Mouse (Mus musculus) MEL (cell line): Measurements from ENCODE around the gene Morn1.

ENCODE experiments used
- CHD1 ChIP-seq: IDR thresholded peaks from 2 replicates; pipeline ENCODE4 v1.6.1; 2012; ENCODE audit warnings: low read depth, mild to moderate bottlenecking, inconsistent platforms, low read length, improper control_type of control experiment
- CTCF ChIP-seq, 3 experiments: IDR thresholded peaks in 2 of 3; conservative IDR thresholded peaks in 1 of 3; 2 replicates each; pipeline ENCODE4 v1.5.1; 2011 to 2012; ENCODE audit warnings: low read length in 3 of 3, low read depth in 2 of 3, mild to moderate bottlenecking in 2 of 3, improper control_type of control experiment in 1 of 3, inconsistent platforms in 1 of 3, mixed read lengths in 1 of 3, moderate library complexity in 1 of 3; ENCODE audit not compliant: control insufficient read depth in 1 of 3, insufficient read depth in 1 of 3, poor library complexity in 1 of 3, severe bottlenecking in 1 of 3
- EP300 ChIP-seq, 2 experiments: IDR thresholded peaks; 2 replicates each; pipeline ENCODE4 v1.6.1; 2011; ENCODE audit warnings: improper control_type of control experiment in 2 of 2, low read length in 2 of 2, low read depth in 1 of 2, mild to moderate bottlenecking in 1 of 2
- MAX ChIP-seq: IDR thresholded peaks from 2 replicates; pipeline ENCODE4 v1.6.1; 2011; ENCODE audit warnings: low read length, improper control_type of control experiment
- MYC ChIP-seq: IDR thresholded peaks from 2 replicates; pipeline ENCODE4 v1.6.1; 2011; ENCODE audit warnings: low read depth, mild to moderate bottlenecking, low read length, improper control_type of control experiment, moderate library complexity
- POLR2A ChIP-seq, 2 experiments: IDR thresholded peaks; 2 replicates each; pipeline ENCODE4 v1.6.1; 2011 to 2012; ENCODE audit warnings: low read length in 2 of 2, mild to moderate bottlenecking in 2 of 2, control low read depth in 1 of 2, improper control_type of control experiment in 1 of 2, low read depth in 1 of 2, moderate library complexity in 1 of 2; ENCODE audit not compliant: control insufficient read depth in 1 of 2, insufficient read depth in 1 of 2, poor library complexity in 1 of 2
- SMC3 ChIP-seq: IDR thresholded peaks from 2 replicates; pipeline ENCODE4 v1.6.1; 2011; ENCODE audit warnings: low read depth, low read length, improper control_type of control experiment

DNA sequence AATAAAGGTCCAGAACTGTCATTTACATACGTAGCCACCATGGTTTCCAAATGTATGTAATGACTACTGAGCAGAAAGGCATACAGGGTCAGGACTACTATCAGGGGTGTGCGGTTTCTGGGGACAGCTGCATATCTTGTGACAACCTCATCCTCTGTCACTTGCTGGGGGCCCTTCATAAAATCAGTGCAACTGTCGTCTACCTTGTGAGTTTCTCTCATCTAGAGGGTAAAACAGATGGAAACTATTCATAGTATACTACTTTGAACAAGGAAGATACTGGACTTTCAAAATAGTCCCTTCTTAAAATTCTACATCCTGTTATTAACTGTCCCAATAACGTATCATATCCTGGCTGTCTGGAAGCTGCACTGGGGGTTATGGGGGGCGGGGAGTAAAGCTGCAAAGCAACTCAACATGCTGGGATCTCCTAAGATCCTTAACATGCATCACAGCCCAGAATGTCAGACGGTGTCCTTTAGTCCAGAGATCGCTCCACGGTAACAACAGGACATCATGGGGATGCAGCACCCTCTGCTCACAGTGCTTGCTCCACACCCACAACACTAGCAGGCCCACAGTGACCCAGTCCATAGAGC is 84.3 kb downstream of the Morn1 start:
- no peak for TF ChIP-seq EP300 (IDR thresholded peaks at IDR 0.05; ENCODE audit: low read depth in 1 of 2, low read length in 2 of 2)
- TF ChIP-seq MAX, result no peak
- TF ChIP-seq POLR2A (IDR thresholded peaks at IDR 0.05; ENCODE audit: control insufficient read depth in 1 of 2, insufficient read depth in 1 of 2, low read depth in 1 of 2, low read length in 2 of 2, poor library complexity in 1 of 2), result no peak
- TF ChIP-seq MYC, result no peak
- TF ChIP-seq CTCF (IDR thresholded peaks at IDR 0.05 in 2 of 3, conservative IDR thresholded peaks at IDR 0.05 in 1 of 3; ENCODE audit: control insufficient read depth in 1 of 3, insufficient read depth in 1 of 3, low read depth in 2 of 3, low read length in 3 of 3, poor library complexity in 1 of 3, severe bottlenecking in 1 of 3), result no peak
- no peak for TF ChIP-seq CHD1
- TF ChIP-seq SMC3, result no peak
